Comparison of ENCODE assay signal across 7 mouse cellular contexts in genomic region chr7:19770375-19770754, GRCm38 (mm10). TPM values are rescaled to one million over a fixed set of nuclear protein-coding genes. Genes with fewer than 3 reads are reported as not detected.
DNase-seq lines count a peak whose midpoint lies in the region; ATAC-seq and TF ChIP-seq lines count a peak whose summit lies in the region.

No protein-coding gene starts in this region.

- intact Hi-C loops in gastrocnemius, postnatal 14 days (cut with DNase I; ENCODE audit: low total_unique reads): no loop called here

- no peaks in the 10 kb centered on the region for H3K36me3 ChIP-seq in hindbrain, postnatal 0 days (ENCODE audit: insufficient read depth, low read length)
- 0 out of 2 replicates have a peak, but pooled peaks cover 3% of the 10 kb centered on the region for H3K36me3 ChIP-seq in limb, embryonic 12.5 days
- no peaks in the 10 kb centered on the region for H3K36me3 ChIP-seq in midbrain, embryonic 14.5 days (ENCODE audit: control insufficient read depth, insufficient read depth, low read length)
- no peaks in the 10 kb centered on the region for H3K36me3 ChIP-seq in splenic B cell, adult 2 months (ENCODE audit: control insufficient read depth, insufficient read depth, low read length, poor library complexity, severe bottlenecking)

- ATAC-seq in hindbrain, postnatal 0 days: peak; percentile 71
- peak; percentile 75 for ATAC-seq in limb, embryonic 12.5 days (ENCODE audit: insufficient number of reproducible peaks, insufficient read depth, low FRiP score, low TSS enrichment, low read depth)
- ATAC-seq in midbrain, embryonic 14.5 days (ENCODE audit: low FRiP score, low TSS enrichment): peak; percentile 65

- peak overlapping the region; percentile 64 for H3K4me2 ChIP-seq in hindbrain, postnatal 0 days (ENCODE audit: low read depth, low read length)
- H3K4me2 ChIP-seq in limb, embryonic 12.5 days: peak overlapping the region; percentile 82
- H3K4me2 ChIP-seq in midbrain, embryonic 14.5 days (ENCODE audit: low read length): peak overlapping the region; percentile 61

- H3K4me3 ChIP-seq in hindbrain, postnatal 0 days (ENCODE audit: low read length): peak overlapping the region; percentile 37
- peak overlapping the region; percentile 50 for H3K4me3 ChIP-seq in limb, embryonic 12.5 days (replicated peaks)
- H3K4me3 ChIP-seq in midbrain, embryonic 14.5 days (replicated peaks; ENCODE audit: low read depth, low read length): peak overlapping the region; percentile 36

- no peak for TF ChIP-seq CTCF in hindbrain, postnatal 0 days (IDR thresholded peaks at IDR 0.05; ENCODE audit: low read depth)

- no peaks in the 10 kb centered on the region for H3K9me3 ChIP-seq in hindbrain, postnatal 0 days (ENCODE audit: low read length)
- no peaks in the 10 kb centered on the region for H3K9me3 ChIP-seq in limb, embryonic 12.5 days
- H3K9me3 ChIP-seq in midbrain, embryonic 14.5 days (ENCODE audit: control insufficient read depth, low read length): no peaks in the 10 kb centered on the region

- H3K27me3 ChIP-seq in hindbrain, postnatal 0 days (ENCODE audit: insufficient read depth, low read length): peaks cover 16% of the 10 kb centered on the region; the same call in 1 of the 2 replicates
- peaks cover 36% of the 10 kb centered on the region for H3K27me3 ChIP-seq in limb, embryonic 12.5 days
- peaks cover 34% of the 10 kb centered on the region; the same call in 1 of the 2 replicates for H3K27me3 ChIP-seq in midbrain, embryonic 14.5 days (ENCODE audit: control insufficient read depth, insufficient read depth, low read length)
- no peaks in the 10 kb centered on the region; the same call in 1 of the 2 replicates for H3K27me3 ChIP-seq in splenic B cell, adult 2 months (ENCODE audit: control insufficient read depth, insufficient read depth, low read length, poor library complexity, severe bottlenecking)

- DNase-seq in T-cell, adult 2 months (ENCODE audit: low spot score): peak; percentile 25
- DNase-seq in c-Kit-positive CD71-positive TER-119-positive erythroid progenitor cells, embryonic 14.5 days (ENCODE audit: low spot score): peak; percentile 29
- peak; percentile 83 for DNase-seq in gastrocnemius, postnatal 14 days
- peak; percentile 73 for DNase-seq in hindbrain, postnatal 0 days (ENCODE audit: low spot score)
- peak; percentile 84 for DNase-seq in midbrain, embryonic 14.5 days
- peak; percentile 49 for DNase-seq in splenic B cell, adult 2 months (ENCODE audit: low read depth, low spot score)

- WGBS in hindbrain, postnatal 0 days: 0% methylated on average over 26 of the region's 28 CpGs
- WGBS in limb, embryonic 12.5 days: under 1% methylated on average over 28 of the region's 28 CpGs
- WGBS in midbrain, embryonic 14.5 days: under 1% methylated on average over 27 of the region's 28 CpGs

- H3K4me1 ChIP-seq in hindbrain, postnatal 0 days (ENCODE audit: insufficient read depth, low read length): 0 out of 2 replicates have a peak, but pooled peaks cover 8% of the 10 kb centered on the region
- peaks cover 32% of the 10 kb centered on the region for H3K4me1 ChIP-seq in limb, embryonic 12.5 days (replicated peaks)
- H3K4me1 ChIP-seq in midbrain, embryonic 14.5 days (ENCODE audit: control insufficient read depth, insufficient read depth, low read length): peaks cover 14% of the 10 kb centered on the region

- H3K27ac ChIP-seq in hindbrain, postnatal 0 days: no peak overlapping the region
- no peak overlapping the region; the same call in 1 of the 2 replicates for H3K27ac ChIP-seq in limb, embryonic 12.5 days
- no peak overlapping the region for H3K27ac ChIP-seq in midbrain, embryonic 14.5 days (replicated peaks; ENCODE audit: low read depth, low read length)

- H3K9ac ChIP-seq in hindbrain, postnatal 0 days (replicated peaks; ENCODE audit: low read length): peak overlapping the region; percentile 46
- H3K9ac ChIP-seq in limb, embryonic 12.5 days (replicated peaks): peak overlapping the region; percentile 71
- peak overlapping the region; percentile 44 for H3K9ac ChIP-seq in midbrain, embryonic 14.5 days (replicated peaks; ENCODE audit: low read length)

RNA-seq across cellular contexts. Expression of gene Bcam, which starts 0.5 kb away (rescaled TPM):
- 10 to 100 TPM; 48.5 to 51.9 TPM for total RNA-seq in gastrocnemius, postnatal 14 days (2021)
- 43.2 and 50.7 TPM in 2 replicates for total RNA-seq in hindbrain, postnatal 0 days (2014; rRNA removed)
- 29.0 and 30.7 TPM in 2 replicates for polyA plus RNA-seq in hindbrain, postnatal 0 days (2015; fragmentation: Nextera tagmentation; extraction: Ambion mirVana)
- 59.7 and 63.3 TPM in 2 replicates for polyA plus RNA-seq in limb, embryonic 12.5 days (2016; fragmentation: Nextera tagmentation; extraction: Ambion mirVana)
- polyA plus RNA-seq in midbrain, embryonic 14.5 days (2014; fragmentation: Nextera tagmentation; extraction: Ambion mirVana): 4.5 and 7.8 TPM in 2 replicates

RNA-seq across cellular contexts. Expression of gene Nectin2, which starts 20.1 kb away (rescaled TPM):
- 10 to 100 TPM in 1 of 2 experiments, 1 to 10 TPM in 1; 9.8 to 12.9 TPM for total RNA-seq in gastrocnemius, postnatal 14 days (2021)
- 68.9 and 76.5 TPM in 2 replicates for total RNA-seq in hindbrain, postnatal 0 days (2014; rRNA removed)
- polyA plus RNA-seq in hindbrain, postnatal 0 days (2015; fragmentation: Nextera tagmentation; extraction: Ambion mirVana): 55.6 and 57.5 TPM in 2 replicates
- polyA plus RNA-seq in limb, embryonic 12.5 days (2016; fragmentation: Nextera tagmentation; extraction: Ambion mirVana): 65.0 and 74.9 TPM in 2 replicates
- 41.1 and 46.1 TPM in 2 replicates for polyA plus RNA-seq in midbrain, embryonic 14.5 days (2014; fragmentation: Nextera tagmentation; extraction: Ambion mirVana)

RNA-seq across cellular contexts. Expression of gene Cblc, which starts 26.2 kb away (rescaled TPM):
- total RNA-seq in gastrocnemius, postnatal 14 days (2021): not detected
- total RNA-seq in hindbrain, postnatal 0 days (2014; rRNA removed): not detected in 2 replicates
- 0.46 and 0.55 TPM in 2 replicates for polyA plus RNA-seq in hindbrain, postnatal 0 days (2015; fragmentation: Nextera tagmentation; extraction: Ambion mirVana)
- polyA plus RNA-seq in limb, embryonic 12.5 days (2016; fragmentation: Nextera tagmentation; extraction: Ambion mirVana): 2.8 and 3.1 TPM in 2 replicates
- polyA plus RNA-seq in midbrain, embryonic 14.5 days (2014; fragmentation: Nextera tagmentation; extraction: Ambion mirVana): not detected in 2 replicates

RNA-seq across cellular contexts. Expression of gene Bcl3, which starts 52.2 kb away (rescaled TPM):
- 1 to 10 TPM; 3.2 to 4.1 TPM for total RNA-seq in gastrocnemius, postnatal 14 days (2021)
- 0.40 and 0.89 TPM in 2 replicates for total RNA-seq in hindbrain, postnatal 0 days (2014; rRNA removed)
- 0.66 and 1.1 TPM in 2 replicates for polyA plus RNA-seq in hindbrain, postnatal 0 days (2015; fragmentation: Nextera tagmentation; extraction: Ambion mirVana)
- 0.54 and 0.82 TPM in 2 replicates for polyA plus RNA-seq in limb, embryonic 12.5 days (2016; fragmentation: Nextera tagmentation; extraction: Ambion mirVana)
- 0.77 and 1.2 TPM in 2 replicates for polyA plus RNA-seq in midbrain, embryonic 14.5 days (2014; fragmentation: Nextera tagmentation; extraction: Ambion mirVana)

RNA-seq across cellular contexts. Expression of gene Tomm40, which starts 55.1 kb away (rescaled TPM):
- total RNA-seq in gastrocnemius, postnatal 14 days (2021): 10 to 100 TPM; 52.9 to 55.7 TPM
- total RNA-seq in hindbrain, postnatal 0 days (2014; rRNA removed): 147 and 151 TPM in 2 replicates
- 172 and 173 TPM in 2 replicates for polyA plus RNA-seq in hindbrain, postnatal 0 days (2015; fragmentation: Nextera tagmentation; extraction: Ambion mirVana)
- 166 and 174 TPM in 2 replicates for polyA plus RNA-seq in limb, embryonic 12.5 days (2016; fragmentation: Nextera tagmentation; extraction: Ambion mirVana)
- 120 and 121 TPM in 2 replicates for polyA plus RNA-seq in midbrain, embryonic 14.5 days (2014; fragmentation: Nextera tagmentation; extraction: Ambion mirVana)

Comparison
In these comparisons a context has a peak if more than half of its experiments do, and no peak if none do; other contexts are left out.
1. DNase-seq: peak in every context shown above with its lines; median percentile 84 in midbrain, embryonic 14.5 days; 83 in gastrocnemius, postnatal 14 days; 73 in hindbrain, postnatal 0 days; 49 in splenic B cell, adult 2 months; 29 in c-Kit-positive CD71-positive TER-119-positive erythroid progenitor cells, embryonic 14.5 days; 25 in T-cell, adult 2 months.